Mouse (Mus musculus): Measurements from ENCODE around the gene Trappc1.

GRCm38 (mm10) chr11:69369990-69370816 lies 46.4 kb downstream of the Trappc1 start:
- no peak for TF ChIP-seq ZC3H11A (IDR thresholded peaks at IDR 0.05; ENCODE audit: low read depth, low read length)
- TF ChIP-seq EP300 (IDR thresholded peaks at IDR 0.05; ENCODE audit: low read depth in 1 of 2, low read length in 2 of 2), result no peak

Data from MEL (cell line).